Mouse (Mus musculus): ENCODE measurements around the gene Map2k6. TPM values are rescaled to one million over a fixed set of nuclear protein-coding genes. Genes with fewer than 3 reads are reported as not detected.

The Map2k6 gene
- total RNA-seq, 2 experiments from 2014 or later: 42.0 to 42.1 TPM

DNA sequence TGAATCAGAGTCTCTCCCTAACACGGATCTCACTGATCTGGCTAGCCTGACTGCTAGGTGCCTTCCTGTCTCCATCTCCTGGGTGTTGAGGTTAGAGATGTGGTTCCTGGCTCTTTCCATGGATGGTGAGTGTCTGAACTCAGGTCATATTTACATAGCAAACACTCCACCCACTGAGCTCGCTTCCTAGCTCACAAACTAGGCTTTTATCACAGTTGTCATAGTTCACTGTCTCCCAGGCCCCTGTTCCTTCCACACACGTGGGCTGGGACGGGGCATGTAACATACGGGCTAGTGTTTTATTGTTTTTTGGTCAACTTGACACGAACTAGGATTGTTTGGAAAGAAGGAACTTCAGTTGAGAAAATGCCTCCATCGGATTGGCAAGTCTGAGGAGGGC is 52.7 kb downstream of the Map2k6 start:
- DNase-seq: no peak

DNA sequence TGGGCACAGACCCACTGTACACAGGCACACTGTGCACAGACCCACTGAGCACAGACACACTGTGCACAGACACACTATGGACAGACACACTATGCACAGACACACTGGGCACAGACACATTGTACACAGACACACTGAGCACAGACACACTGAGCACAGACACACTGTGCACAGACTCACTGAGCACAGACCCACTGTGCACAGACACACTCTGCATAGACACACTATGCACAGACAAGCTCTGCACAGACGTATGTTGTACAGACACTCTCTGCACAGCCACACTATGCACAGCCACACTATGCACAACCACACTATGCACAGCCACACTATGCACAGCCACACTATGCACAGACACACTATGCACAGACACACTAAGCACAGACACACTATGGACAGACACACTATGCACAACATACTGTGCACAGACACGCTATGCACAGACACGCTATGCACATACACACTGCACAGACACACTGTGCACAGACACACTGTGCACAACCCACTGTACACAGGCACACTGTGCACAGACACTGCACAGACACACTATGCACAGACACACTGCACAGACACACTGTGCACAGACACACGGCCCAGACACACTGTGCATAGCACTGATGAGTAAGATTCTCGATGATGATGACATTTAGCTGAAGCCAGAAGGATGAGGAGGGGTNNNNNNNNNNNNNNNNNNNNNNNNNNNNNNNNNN is 54.7 kb downstream of the Map2k6 start:
- no peak for DNase-seq

DNA sequence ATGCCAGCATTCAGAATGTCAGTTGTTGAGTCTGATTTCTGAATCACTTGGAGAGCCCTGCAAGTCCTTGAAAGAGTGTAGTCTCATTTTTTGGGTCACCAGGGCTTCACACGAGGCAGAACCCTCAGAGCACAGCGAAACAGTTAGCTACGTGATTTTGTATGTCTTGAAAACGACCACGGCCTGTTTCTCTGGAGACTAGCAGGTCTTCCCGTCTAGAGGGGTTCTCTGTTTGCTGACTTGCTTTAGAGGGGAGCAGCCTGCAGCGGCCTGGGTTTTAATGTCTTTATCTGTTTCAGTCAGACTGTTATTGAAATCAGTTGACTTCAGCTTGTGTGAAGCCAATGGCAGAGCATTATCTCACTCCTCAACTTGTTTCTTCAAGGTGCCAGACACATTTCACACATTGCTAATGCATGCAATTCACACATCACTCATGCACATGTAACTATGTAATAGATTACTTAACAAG is 58.6 kb downstream of the Map2k6 start:
- no peak for DNase-seq

DNA sequence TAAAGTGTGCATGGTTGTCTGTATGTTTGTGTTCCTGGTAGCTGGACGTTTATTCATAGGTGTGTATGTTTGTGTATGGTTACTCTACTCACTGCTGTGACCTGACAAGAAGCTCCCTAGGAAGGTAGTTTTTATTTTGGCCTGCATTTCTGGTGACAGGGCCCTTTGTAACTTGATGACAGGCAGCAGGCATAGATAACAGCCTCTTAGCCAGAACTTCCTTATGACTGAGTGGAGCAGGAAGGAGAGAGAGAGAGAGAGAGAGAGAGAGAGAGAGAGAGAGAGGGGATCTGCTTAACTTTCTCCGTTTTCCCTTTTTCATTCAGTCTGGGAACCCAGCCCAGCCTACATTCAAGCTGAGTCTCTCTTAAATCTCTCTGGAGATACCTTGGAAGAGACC is 61.6 kb downstream of the Map2k6 start:
- no peak for DNase-seq

DNA sequence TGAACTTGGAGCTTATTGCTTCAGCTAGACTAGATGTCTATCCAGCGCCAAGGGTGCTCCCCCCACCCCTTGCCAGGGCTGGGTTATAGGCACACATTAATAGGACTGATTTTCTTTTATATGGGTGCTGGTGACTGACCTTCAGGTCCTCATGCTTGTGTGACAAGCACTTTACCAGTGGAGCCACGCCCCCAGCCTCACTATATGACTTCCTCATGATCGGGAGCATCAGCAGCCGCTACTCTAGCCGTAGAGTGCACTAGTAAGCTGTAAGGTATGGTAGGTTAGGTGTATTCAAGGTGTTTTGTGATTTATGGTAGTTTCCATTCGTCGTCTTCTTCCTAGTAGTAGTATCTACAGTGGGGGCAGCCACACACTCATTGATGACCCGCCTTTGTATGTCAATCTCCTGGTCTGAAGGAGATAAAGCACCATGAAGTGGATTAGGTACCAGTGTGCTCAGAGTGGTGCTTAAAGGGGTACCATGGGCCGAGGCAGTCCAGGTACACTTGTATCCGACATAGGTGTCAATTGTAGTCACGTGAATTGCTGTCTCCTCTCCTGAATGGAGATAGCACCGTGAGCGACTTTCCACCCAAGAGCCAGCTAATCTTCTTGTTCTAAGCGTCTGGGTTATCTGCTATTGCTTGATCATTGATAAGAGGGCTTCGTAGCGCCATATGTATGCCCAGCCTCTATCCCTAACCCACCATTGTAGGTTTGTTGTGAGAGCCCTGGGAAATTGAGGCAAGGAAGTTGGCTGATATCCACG is 62.8 kb downstream of the Map2k6 start:
- DNase-seq: no peak

DNA sequence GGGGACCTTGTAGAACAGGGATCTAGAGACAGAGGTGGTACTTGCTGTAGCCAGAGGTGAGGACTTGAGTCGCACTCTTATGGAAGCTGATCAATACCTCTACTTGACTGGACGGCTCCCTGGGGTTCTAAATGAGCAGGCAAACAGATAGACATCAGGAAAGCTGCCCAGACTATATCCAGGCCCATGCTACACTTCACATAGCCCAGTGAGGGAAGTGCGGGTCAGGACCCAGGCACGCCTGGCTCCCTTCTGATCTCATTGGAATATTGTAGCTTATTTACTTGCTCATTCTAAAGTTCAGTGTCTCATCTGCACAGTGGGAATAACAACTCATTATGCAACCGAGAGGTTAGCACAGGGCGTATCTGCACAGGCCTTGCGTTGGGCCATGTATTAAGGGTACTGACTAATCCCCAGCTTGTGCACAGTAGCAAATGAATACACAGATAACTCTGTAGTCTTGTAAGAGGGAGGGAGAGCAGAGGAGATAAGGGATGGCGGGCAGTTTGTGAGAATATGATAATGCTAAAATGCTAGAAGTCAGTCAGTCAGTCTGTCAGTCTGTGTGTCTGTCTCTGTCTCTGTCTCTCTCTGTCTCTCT is 64.2 kb downstream of the Map2k6 start:
- DNase-seq: no peak

DNA sequence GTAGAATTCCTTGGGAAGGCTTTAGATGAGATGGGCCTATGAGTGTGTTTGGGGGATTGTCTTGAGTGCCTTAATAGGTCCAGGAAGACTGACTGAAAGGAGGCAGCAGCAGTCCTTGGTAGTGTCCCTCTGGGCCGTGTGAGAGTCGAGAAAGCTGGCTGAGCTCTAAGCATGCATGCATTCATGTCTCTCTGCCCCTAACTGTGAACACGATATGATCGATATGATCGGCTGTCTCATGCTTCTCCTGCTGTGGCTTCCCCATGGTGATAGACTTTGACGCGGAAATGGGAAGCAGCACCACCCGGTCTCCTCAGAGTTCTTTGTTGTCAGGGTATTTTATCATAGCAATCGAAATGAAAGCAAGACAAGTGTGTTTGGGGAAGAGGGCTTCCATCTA is 64.9 kb downstream of the Map2k6 start:
- DNase-seq: no peak

DNA sequence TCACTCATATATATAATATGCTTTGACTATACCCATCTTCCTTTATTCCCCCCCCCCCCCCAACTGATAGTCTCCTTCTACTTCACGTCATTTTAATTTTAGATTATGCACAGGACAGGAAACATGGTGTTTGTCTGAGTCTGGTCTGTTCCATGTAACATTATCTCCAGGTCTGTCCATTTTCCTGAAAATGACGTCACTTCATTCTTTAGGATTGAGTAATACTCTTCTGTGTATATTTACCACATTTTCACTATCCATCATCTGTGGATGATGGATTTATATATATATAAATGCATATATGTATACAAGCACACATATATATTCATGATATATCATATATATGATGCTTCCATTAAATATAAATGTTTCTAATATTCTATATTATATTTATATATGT is 70.1 kb downstream of the Map2k6 start:
- DNase-seq: no peak

DNA sequence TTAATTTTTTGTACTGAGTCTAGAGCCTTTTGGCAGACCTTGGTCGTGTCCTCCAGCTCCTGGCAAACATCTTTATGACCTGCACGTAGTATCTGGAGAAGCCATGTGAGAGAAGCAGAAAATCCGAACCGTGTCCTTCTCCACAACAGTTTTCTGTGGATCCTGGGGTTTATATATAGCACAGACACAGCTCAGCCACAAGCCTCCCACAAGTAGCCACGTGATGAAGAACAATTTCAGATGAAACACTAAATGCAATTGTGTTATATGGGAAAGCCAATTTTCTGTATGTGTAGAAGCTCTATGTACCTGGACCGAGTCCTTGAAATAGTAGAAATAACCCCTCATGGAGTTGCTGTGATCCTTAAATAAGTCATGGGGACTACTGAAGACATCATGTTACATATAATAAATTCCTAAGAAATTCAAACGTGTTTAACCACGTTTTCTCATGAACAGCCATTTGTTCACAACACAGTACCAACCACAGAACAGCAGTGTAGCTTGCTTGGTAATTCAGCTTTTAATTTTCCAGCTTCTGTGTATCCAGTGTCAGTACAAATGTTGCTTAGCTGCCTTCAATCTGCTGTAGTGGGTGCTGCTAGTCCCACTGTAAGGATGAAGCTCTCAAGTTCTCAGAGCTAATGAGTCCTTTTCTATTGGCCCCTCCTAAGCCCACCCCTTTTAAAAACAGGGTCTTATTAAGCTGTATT is 71.8 kb downstream of the Map2k6 start:
- no peak for DNase-seq

DNA sequence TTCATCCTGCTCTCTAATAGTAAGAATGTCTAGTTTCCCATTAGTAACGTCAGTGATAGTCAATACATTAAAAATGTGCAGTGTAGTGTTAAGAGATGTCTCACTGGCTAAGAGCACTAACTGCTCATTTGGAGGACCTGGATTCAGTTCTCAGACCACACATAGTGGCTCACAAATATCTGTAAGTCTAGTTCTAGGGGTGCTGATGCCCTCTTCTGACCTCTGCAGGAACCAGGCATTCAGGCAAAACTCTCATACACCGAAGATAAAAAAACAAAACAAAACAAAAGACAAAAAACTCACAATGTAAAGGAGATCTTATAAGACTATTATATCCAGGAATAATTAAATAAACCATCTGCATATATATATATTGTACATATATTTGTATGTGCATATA is 72.4 kb downstream of the Map2k6 start:
- no peak for DNase-seq

DNA sequence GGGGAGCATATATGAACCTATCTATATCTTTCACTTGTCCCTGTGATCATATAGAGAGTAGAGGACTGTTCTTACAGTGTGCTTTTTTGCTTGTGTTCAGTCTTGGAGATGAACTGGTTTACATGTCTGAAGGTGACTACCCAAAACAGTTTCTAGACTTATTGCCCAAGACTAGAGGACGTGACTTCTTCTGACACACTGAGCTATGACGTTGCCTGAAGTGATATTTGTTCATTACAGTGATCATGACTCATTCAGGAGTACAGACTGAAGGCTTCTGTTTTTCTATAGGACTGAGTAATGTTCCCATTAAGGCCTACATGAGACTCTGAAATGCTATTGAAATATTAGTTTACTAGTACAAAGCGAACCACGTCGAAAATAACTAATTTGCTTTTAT is 73.2 kb downstream of the Map2k6 start:
- DNase-seq: no peak

DNA sequence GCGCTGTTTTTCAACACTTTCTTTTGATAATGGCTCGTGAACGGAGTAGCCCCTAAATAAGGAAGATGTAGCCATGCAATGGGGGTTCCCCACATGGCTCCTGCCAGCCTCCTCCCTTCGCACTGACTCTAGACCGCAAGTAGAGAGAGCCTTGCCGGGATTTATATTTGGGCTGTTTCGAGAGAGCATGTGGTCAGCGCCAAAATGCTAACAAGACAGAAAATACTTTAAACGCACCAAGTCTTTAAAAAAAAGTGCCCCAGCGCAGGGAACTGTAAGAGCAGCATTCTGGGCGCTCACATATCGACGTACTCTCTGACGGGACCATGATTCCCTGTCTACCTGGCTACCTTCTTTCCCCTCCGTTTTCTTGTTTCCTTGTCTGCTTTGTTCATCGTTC is 74.6 kb downstream of the Map2k6 start:
- no peak for DNase-seq

DNA sequence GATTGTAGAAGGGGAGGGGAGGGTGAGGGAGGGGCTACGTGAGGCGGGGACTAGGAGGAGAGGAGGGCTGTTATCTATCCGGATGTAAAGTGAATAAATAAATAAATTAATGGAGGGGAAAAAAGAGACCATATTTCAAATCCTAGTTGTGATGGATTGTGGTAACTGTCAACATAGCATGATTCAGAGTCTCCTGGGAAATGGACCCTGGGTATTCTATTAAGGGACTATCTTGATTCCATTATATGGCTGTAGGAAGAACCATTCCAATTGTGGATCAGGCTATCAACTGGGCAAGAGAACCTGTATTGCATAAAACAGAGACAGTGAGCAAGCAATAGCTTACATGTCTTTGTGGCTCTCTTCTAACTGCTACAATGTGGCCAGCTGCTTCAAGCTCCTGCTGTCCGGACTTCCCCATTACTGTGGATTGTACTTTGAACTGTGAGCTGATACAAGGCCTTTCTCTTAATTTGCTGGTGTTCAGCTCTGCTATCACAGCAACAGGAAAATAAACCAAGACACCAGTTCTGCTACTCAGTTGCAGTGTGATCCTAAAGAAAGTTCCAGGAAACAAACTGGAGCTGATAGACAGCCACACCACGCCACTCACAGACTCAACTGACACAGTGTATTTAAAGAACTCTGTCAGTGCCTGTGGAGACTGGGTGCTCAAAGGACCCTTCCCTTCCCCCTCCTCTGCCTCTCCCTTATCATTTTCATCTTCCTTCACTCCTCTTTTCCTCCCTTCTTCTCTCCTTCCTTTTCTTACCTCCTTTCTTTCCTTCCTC is 77.6 kb downstream of the Map2k6 start:
- no peak for DNase-seq

DNA sequence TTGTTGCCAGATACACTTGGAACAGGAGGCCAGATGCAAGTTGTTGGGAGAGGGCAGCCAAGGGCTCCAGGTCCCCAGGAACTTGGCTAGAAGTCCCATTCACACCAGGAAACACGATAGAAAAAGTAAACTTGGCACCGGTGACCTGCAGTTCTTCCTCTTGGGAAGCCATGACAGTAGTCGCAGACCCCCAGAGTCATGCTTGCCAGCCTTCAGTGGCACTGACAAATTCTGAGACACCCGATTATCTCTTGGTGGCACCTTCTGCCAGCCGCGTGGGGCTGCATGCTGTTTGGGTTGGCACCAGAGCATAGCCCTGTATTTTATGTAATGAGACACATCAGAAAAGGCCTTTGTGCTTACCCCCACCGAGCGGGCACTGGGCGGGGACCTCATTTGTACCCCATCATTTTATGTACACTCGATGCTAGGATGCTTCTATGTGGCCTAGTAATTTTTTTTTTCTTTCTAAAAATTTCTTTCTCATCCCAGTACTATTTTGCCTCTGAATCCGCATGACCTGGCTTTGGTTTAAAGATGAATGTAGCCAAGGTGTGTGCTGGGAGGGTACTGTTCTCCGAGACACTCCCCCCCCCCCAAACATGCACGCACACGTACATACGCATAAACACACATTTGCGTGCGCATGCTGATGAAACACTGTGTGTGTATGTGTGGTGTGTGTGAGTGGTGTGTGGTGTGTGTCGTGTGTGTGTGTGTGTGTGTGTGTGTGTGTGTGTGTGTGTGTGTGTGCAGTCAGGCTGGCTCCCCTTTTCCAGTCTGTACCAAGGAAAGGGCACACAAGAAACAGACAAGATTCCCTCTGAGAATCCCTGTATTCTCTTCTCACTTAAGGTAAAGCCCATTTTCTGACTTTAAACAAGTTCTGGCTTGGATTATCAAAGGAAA is 79.3 kb downstream of the Map2k6 start:
- no peak for DNase-seq

DNA sequence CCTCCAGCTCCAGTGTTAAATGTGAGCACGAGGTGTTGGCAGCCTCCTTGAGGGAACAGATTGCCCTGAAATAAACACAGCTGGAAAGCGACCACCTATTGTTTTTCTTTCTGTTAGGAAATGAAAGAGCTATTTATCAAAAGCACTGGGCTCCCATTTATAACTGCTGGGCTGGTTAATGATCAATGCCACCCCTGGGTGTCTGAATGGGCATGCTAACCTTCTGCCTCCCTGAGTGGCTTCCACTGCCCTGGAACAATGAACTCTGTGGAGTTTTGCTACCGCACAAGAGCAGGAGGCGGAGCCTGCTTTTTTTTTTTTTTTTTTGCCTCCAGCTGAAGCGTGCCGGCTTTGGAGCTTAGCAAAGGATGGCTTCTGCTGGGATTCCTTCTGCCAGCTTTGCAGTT is 80.1 kb downstream of the Map2k6 start:
- no peak for DNase-seq

DNA sequence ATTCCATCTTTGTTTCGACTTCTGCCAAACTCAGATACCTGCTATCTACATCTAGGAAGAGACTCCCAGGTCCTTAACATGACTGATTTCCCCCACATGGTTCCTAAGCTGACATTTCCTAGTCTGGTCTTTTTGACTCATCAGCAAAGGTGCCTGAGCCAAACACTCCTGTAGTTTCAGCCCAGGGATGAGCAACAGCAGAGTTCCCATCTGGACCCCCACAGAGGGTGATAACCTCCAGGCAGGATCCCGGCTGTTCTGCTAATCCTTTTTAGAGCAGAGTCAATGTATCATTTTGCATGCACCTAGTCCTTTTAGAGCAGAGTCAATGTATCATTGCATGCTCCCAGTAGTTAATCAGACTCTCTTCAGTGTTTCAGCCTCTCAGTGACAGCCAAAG is 82.5 kb downstream of the Map2k6 start:
- no peak for DNase-seq

DNA sequence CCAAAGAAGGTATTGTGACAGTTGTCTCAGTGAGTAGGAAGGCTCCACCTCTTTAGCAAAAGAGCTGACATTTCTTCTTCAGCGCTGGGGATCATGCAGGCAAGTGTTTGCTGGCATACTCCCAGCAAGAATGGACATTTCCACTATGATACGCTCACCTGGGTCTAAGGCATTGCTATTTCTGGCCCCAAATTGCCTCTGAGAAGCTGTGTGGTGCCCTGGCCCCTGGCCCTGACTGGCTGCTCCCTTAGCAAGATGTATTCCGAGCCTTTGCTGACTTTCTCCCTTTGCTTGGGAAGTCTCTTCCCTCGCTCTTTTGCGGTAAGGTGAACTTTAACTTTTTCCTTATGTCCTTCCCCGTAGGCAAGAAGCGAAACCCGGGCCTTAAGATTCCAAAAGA is 83.3 kb downstream of the Map2k6 start:
- DNase-seq: no peak

DNA sequence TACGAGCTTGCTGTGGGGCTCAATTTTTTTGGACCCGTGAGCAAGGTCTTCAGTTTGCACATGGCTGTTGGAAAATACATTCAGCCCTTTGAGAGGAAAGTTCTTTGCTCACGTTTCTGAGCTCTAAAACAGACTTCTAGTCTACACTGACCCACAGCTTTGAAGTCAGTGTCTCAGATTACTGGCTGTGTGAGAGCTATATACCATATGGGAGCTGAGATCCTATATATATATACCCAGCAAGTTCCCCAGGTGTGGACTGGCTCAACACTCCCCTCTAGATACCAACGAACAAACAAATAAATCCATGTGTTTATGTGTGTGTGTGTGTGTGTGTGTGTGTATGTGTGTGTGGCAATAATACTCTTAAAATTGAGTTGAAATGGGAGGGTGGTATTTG is 83.7 kb downstream of the Map2k6 start:
- DNase-seq: no peak

DNA sequence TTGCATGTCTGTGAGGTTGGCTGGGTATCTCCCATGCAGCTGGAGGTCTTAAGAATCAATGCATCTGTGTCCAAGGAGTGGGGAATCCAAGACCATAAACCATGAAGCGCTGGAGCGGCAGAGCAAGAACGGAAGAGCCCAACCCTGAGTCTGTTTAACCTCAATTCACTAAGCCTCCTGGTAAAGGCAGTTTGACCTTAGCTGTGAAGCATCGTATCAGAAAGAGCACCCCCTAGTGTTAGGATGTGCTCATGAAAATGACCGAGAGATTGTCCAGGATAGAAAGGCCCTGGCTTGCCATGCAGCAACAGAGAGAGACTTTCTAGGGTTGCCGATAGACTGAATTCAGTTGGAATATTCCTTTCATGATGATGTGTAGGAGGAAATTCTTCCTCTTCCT is 84.2 kb downstream of the Map2k6 start:
- no peak for DNase-seq

DNA sequence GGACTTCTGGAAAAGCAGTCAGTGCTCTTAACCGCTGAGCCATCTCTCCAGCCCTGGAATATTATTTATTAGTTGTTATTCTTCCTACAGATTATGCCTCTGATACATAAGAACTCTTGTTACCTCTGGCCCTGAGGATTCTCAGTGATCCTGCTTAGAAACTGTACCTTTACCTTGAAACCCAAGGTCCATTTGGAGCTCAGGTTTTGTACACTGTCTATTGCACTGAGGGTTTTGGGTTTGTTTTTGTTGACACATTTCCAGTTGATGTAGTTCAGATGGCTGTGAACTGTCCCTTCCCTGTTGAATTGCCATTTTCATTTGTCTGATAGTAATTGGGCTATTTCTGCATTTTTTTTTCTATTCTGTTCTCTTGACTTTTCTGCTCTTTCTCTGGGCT is 85.5 kb downstream of the Map2k6 start:
- no peak for DNase-seq

DNA sequence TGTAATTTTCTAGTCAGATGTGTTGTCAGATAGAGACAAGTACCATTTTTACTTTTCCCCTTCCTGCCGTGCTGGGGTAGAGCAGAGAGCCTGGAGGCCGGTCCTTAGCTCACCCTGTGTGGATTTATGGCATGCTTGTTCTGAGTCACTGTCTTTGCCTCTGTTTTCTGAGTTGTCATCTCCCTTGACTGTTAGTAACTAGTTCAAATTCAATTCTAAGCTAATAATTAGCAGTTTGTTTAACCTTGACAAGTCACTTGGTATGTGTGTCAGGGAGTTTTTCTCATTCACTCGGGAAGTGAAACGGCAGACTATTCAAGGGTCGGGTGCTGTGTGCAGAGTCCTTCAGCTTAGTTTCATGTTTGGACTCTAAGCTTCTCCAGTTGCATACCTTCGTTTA is 86.2 kb downstream of the Map2k6 start:
- DNase-seq: no peak

Data from gastrocnemius, postnatal 25 days (tissue).